Mouse (Mus musculus): Measurements from ENCODE around the gene Asap3. TPM values are rescaled to one million over a fixed set of nuclear protein-coding genes. Genes with fewer than 3 reads are reported as not detected.

The Asap3 gene
- total and polyA plus RNA-seq, 2 experiments from 2014 or later, result 4.1 to 9.1 TPM

DNA sequence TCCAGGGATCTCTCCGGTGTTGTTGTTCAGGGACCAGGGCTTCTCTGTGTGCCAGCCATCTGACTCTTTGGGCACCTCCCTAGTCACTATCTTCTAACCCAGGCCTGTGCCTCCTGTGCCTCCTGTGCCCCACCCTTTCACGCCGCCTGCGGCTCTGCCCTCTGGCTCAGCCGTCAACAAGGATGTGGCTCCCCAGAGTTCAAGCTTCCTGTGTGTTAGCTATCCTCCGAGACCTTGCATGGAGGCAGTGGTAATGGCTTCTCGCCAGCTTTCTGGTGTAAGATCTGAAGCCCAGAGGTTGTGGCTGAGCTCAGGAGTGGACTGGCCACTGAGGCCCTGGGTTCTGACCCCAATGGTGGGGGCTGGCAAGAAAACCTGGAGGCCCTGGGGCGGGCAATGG, 16.3 kb upstream of the Asap3 start:
- ATAC-seq, result no peak
- H3K9ac ChIP-seq (replicated peaks; ENCODE audit: low read length), result no peak overlapping the region
- DNase-seq (ENCODE audit: low spot score), result no peak
- H3K4me3 ChIP-seq (ENCODE audit: low read length), result no peak overlapping the region
- no peaks in the 10 kb centered on the region for H3K36me3 ChIP-seq (ENCODE audit: insufficient read depth, low read length)
- no peaks in the 10 kb centered on the region for H3K4me1 ChIP-seq (ENCODE audit: insufficient read depth, low read length)
- 78% methylated on average over 8 of the region's 8 CpGs for WGBS
- no peaks in the 10 kb centered on the region for H3K9me3 ChIP-seq (ENCODE audit: low read length)
- H3K27ac ChIP-seq, result no peak overlapping the region
- H3K27me3 ChIP-seq (ENCODE audit: insufficient read depth, low read length), result no peaks in the 10 kb centered on the region
- no peak overlapping the region for H3K4me2 ChIP-seq (ENCODE audit: low read depth, low read length)
- TF ChIP-seq CTCF (IDR thresholded peaks at IDR 0.05; ENCODE audit: low read depth), result no peak

DNA sequence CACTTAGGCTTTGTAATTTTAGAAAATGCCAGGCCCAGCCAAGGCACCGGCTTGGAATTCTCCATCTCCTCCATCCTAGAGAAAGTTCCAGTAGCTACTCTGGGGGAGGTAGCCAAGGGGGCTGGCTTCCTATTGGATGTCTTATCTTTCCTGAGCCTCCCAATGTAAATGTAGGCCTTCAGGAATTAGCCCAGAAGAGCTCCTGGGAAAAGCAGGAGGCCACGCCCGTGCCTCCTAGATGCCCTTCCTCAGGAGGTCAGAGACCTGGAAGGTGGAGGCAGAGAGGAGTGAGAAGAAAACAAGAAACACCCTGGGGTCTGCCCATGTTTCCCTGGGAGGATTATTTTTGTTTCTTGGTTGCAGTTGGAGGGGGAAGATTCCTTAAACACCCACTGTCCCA, 12.6 kb upstream of the Asap3 start:
- no peak for TF ChIP-seq CTCF (IDR thresholded peaks at IDR 0.05; ENCODE audit: low read depth)
- DNase-seq (ENCODE audit: low spot score) (no peak), ATAC-seq (no peak)
- no peaks in the 10 kb centered on the region for H3K9me3 ChIP-seq (ENCODE audit: low read length)
- H3K27me3 ChIP-seq (ENCODE audit: insufficient read depth, low read length), result no peaks in the 10 kb centered on the region
- no peak overlapping the region for H3K9ac ChIP-seq (replicated peaks; ENCODE audit: low read length)
- H3K4me1 ChIP-seq (ENCODE audit: insufficient read depth, low read length), result no peaks in the 10 kb centered on the region
- no peak overlapping the region for H3K4me2 ChIP-seq (ENCODE audit: low read depth, low read length)
- H3K36me3 ChIP-seq (ENCODE audit: insufficient read depth, low read length), result no peaks in the 10 kb centered on the region
- no peak overlapping the region for H3K4me3 ChIP-seq (ENCODE audit: low read length)
- 95% methylated on average over 3 of the region's 3 CpGs for WGBS
- no peak overlapping the region for H3K27ac ChIP-seq

DNA sequence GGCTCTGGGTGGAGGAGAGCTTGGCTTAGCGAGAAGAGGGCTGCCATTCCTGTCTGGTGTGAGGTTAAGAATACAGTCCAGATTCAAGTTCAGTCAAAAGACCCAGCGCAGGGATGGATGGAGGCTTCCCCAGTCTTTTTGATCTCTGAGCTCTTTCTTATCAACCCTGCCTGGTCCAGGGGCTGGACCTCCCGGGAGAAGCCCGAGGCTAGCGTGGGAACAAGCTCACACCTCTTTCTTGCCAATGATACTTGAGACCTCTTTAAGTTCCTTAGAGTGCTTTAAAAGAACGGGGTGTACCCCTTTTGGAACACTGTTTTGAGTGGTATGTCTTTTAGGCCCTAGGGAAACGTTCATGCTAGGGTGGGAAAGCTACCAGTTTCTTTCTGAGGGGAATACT, 11.1 kb upstream of the Asap3 start:
- Histone ChIP-seq H3K4me2 (ENCODE audit: low read depth, low read length) (no peak overlapping the region), H3K9ac (replicated peaks; ENCODE audit: low read length) (no peak overlapping the region), H3K36me3 (ENCODE audit: insufficient read depth, low read length) (no peaks in the 10 kb centered on the region), H3K27me3 (ENCODE audit: insufficient read depth, low read length) (no peaks in the 10 kb centered on the region), H3K9me3 (ENCODE audit: low read length) (no peaks in the 10 kb centered on the region), H3K27ac (no peak overlapping the region), H3K4me1 (ENCODE audit: insufficient read depth, low read length) (no peaks in the 10 kb centered on the region), H3K4me3 (ENCODE audit: low read length) (no peak overlapping the region)
- DNase-seq (ENCODE audit: low spot score), result no peak
- TF ChIP-seq CTCF (IDR thresholded peaks at IDR 0.05; ENCODE audit: low read depth), result no peak
- ATAC-seq, result no peak
- 67% methylated on average over 7 of the region's 7 CpGs for WGBS

DNA sequence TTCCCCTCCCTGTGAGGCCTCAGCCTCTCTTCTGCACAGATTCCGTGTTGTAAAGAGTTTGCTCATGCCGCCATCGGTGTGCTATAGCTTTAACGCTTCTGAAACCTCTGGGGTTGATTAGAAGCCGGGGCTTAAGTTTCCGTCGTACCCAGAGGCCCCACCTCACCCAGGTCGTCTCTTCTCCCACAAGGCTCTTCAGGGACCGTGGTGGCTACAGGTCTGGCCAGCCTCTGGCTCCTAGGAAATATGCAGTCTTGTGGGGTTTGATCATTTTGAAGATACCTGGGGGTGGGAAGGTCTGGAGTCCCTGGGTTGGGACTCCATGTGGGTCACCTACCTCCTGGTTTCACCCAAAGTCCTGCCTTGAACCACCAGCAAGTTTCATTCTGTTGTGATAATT, 10.5 kb upstream of the Asap3 start:
- Histone ChIP-seq H3K36me3 (ENCODE audit: insufficient read depth, low read length) (no peaks in the 10 kb centered on the region), H3K9ac (replicated peaks; ENCODE audit: low read length) (no peak overlapping the region), H3K27ac (no peak overlapping the region), H3K4me2 (ENCODE audit: low read depth, low read length) (no peak overlapping the region), H3K9me3 (ENCODE audit: low read length) (no peaks in the 10 kb centered on the region), H3K4me1 (ENCODE audit: insufficient read depth, low read length) (no peaks in the 10 kb centered on the region), H3K4me3 (ENCODE audit: low read length) (no peak overlapping the region), H3K27me3 (ENCODE audit: insufficient read depth, low read length) (no peaks in the 10 kb centered on the region)
- no peak for TF ChIP-seq CTCF (IDR thresholded peaks at IDR 0.05; ENCODE audit: low read depth)
- WGBS, result 85% methylated on average over 9 of the region's 9 CpGs
- no peak for ATAC-seq
- DNase-seq (ENCODE audit: low spot score), result no peak

DNA sequence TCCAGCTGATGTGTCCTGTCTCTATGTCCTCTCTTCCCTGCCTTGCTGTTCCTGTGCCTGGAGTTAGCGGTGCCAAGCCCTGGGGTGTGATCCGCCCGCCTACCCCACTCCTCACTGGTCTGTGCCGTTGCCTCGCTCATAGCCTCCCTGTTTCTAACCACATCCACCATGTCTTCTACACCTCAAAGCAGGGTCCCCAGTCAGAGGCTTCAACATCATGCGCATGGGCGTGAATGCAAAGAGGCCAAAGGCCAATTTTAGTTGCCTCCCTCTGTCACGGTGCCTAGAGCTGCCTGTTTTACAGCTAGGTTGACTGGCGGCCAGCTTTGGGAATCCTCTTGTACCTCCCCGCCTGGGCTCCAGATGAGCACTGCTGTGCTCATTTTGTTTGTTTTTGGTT, 10.0 kb upstream of the Asap3 start:
- Histone ChIP-seq H3K4me2 (ENCODE audit: low read depth, low read length) (no peak overlapping the region), H3K27ac (no peak overlapping the region), H3K4me3 (ENCODE audit: low read length) (no peak overlapping the region), H3K9ac (replicated peaks; ENCODE audit: low read length) (no peak overlapping the region), H3K9me3 (ENCODE audit: low read length) (no peaks in the 10 kb centered on the region), H3K4me1 (ENCODE audit: insufficient read depth, low read length) (no peaks in the 10 kb centered on the region), H3K36me3 (ENCODE audit: insufficient read depth, low read length) (no peaks in the 10 kb centered on the region), H3K27me3 (ENCODE audit: insufficient read depth, low read length) (no peaks in the 10 kb centered on the region)
- DNase-seq (ENCODE audit: low spot score), result no peak
- 74% methylated on average over 10 of the region's 10 CpGs for WGBS
- no peak for TF ChIP-seq CTCF (IDR thresholded peaks at IDR 0.05; ENCODE audit: low read depth)
- no peak for ATAC-seq

DNA sequence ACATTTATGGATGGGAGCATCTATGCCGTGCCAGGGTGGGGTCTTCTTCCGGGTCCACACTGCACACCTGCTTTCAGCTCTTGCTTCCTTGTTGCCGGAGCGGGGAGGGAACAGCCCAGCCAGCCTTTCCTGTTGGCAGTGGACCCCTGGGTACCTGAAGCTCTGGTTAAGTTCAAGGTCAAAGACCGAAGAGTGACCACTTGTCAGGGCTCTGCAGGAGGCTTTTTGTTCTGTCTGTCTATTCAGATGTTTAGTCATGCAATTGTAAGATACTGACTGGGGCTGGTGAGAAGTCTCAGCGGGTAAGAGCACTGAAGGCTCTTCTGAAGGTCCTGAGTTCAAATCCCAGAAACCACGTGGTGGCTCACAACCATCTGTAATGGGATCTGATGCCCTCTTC, 7.3 kb upstream of the Asap3 start:
- no peak for ATAC-seq
- Histone ChIP-seq H3K4me2 (ENCODE audit: low read depth, low read length) (no peak overlapping the region), H3K4me1 (ENCODE audit: insufficient read depth, low read length) (no peaks in the 10 kb centered on the region), H3K36me3 (ENCODE audit: insufficient read depth, low read length) (no peaks in the 10 kb centered on the region), H3K9me3 (ENCODE audit: low read length) (no peaks in the 10 kb centered on the region), H3K27ac (no peak overlapping the region), H3K9ac (replicated peaks; ENCODE audit: low read length) (no peak overlapping the region), H3K27me3 (ENCODE audit: insufficient read depth, low read length) (no peaks in the 10 kb centered on the region), H3K4me3 (ENCODE audit: low read length) (no peak overlapping the region)
- no peak for DNase-seq (ENCODE audit: low spot score)
- 55% methylated on average over 7 of the region's 7 CpGs for WGBS
- no peak for TF ChIP-seq CTCF (IDR thresholded peaks at IDR 0.05; ENCODE audit: low read depth)

DNA sequence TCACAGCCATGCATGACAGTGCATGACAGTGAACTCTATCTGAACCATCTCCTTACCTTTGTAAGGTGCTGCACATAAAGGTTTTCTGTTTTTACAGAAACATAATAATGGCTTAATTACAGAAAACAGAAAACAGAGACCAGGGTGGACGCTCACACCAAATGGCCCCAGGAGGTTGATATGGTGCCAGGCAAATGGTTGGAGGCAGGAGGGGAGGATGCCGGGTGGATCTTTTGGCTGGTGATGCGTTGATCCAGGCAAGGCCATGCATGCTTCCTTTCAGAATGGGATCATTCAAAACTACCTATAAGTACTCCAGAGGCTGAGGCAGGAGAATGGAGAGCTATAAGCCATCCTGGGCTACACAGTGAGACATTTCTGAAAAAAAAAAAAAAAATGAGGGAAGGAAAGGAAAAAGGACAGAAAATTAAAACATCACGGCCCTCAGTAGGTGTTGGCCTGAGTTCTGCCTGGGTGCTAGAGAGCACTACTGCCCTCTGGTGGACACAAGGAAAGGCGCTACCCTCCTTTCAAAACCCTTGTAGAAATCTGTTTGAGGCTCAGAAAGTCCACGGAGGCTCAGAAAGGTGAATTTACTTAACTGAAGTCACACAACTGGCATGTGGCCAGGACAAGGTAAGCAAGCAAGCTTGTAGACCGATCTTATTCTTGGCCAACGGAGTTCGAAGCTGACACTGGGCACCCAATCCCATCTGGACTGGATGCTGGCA, 6.4 kb upstream of the Asap3 start:
- peak; percentile 92 for TF ChIP-seq CTCF (IDR thresholded peaks at IDR 0.05; ENCODE audit: low read depth)
- ATAC-seq (no peak), DNase-seq (ENCODE audit: low spot score) (peak; percentile 77)
- no peaks in the 10 kb centered on the region for H3K27me3 ChIP-seq (ENCODE audit: insufficient read depth, low read length)
- H3K4me2 ChIP-seq (ENCODE audit: low read depth, low read length), result no peak overlapping the region
- 28% methylated on average over 9 of the region's 9 CpGs for WGBS
- H3K4me1 ChIP-seq (ENCODE audit: insufficient read depth, low read length), result no peaks in the 10 kb centered on the region
- H3K36me3 ChIP-seq (ENCODE audit: insufficient read depth, low read length), result no peaks in the 10 kb centered on the region
- H3K27ac ChIP-seq, result no peak overlapping the region
- H3K4me3 ChIP-seq (ENCODE audit: low read length), result no peak overlapping the region
- no peaks in the 10 kb centered on the region for H3K9me3 ChIP-seq (ENCODE audit: low read length)
- no peak overlapping the region for H3K9ac ChIP-seq (replicated peaks; ENCODE audit: low read length)
